Mouse (Mus musculus) heart, postnatal 0 days (tissue): ENCODE data around the gene Olfr266. TPM values are rescaled to one million over a fixed set of nuclear protein-coding genes. Genes with fewer than 3 reads are reported as not detected.

Experiments
- ATAC-seq: fragments of 200-750 bp; cut with Nextera tagmentation; 2 replicates; pipeline ENCODE4 v1.8.0; 2017; ENCODE audit warnings: low read depth, moderate number of reproducible peaks, moderate library complexity; ENCODE audit not compliant: insufficient read depth
- DNase-seq: peaks from one replicate; pipeline ENCODE4 v3.0.0-alpha.2; 2016; ENCODE audit warnings: low spot score
- H3K27ac ChIP-seq: fragments of 300-500 bp; sonication (generic); 2 replicates; pipeline ENCODE4 v1.5.1; 2014; ENCODE audit warnings: low read depth, mild to moderate bottlenecking
- H3K27me3 ChIP-seq: fragments of 300-500 bp; sonication (generic); 2 replicates; pipeline ENCODE4 v1.6.1; 2014; ENCODE audit warnings: low read length, mixed read lengths; ENCODE audit not compliant: control insufficient read depth, insufficient read depth
- H3K36me3 ChIP-seq: fragments of 300-500 bp; sonication (generic); replicated peaks from 2 replicates; pipeline ENCODE4 v1.6.1; 2014; ENCODE audit warnings: low read length, mixed read lengths; ENCODE audit not compliant: control insufficient read depth, insufficient read depth
- H3K4me1 ChIP-seq: fragments of 300-500 bp; sonication (generic); 2 replicates; pipeline ENCODE4 v1.6.1; 2014; ENCODE audit warnings: antibody characterized with exemption; ENCODE audit not compliant: control insufficient read depth, insufficient read depth
- H3K4me2 ChIP-seq: fragments of 300-500 bp; sonication (generic); 2 replicates; pipeline ENCODE4 v1.6.1; 2014; ENCODE audit warnings: low read depth, mild to moderate bottlenecking, low read length, moderate library complexity
- H3K4me3 ChIP-seq: fragments of 300-500 bp; sonication (generic); 2 replicates; pipeline ENCODE4 v1.5.1; 2014; ENCODE audit warnings: low read depth, low read length
- H3K9ac ChIP-seq: fragments of 300-500 bp; sonication (generic); replicated peaks from 2 replicates; pipeline ENCODE4 v1.6.1; 2014; ENCODE audit warnings: low read depth, low read length, mixed read lengths
- H3K9me3 ChIP-seq: fragments of 300-500 bp; sonication (generic); replicated peaks from 2 replicates; pipeline ENCODE4 v1.6.1; 2016; ENCODE audit warnings: low read length; ENCODE audit not compliant: control insufficient read depth
- CTCF ChIP-seq: IDR thresholded peaks from 2 replicates; pipeline ENCODE4 v1.5.1; 2016; ENCODE audit warnings: antibody characterized with exemption, control low read depth, low read depth
- EP300 ChIP-seq: IDR thresholded peaks from 2 replicates; pipeline ENCODE4 v1.6.1; 2016; ENCODE audit warnings: antibody characterized with exemption, low read depth
- WGBS: fragments of 180-500 bp; shearing (Covaris S2); extraction: QIAGEN DNeasy Blood & Tissue Kit; methylation state at CpG from one replicate; pipeline ENCODE4 v1.1.7; 2014; 5-methylcytosine and 5-hydroxymethylcytosine counted together
- polyA plus RNA-seq: library from polyadenylated mRNA; unstranded; fragments of >200 nt; fragmentation: Nextera tagmentation; extraction: Ambion mirVana; gene quantifications from 2 replicates; pipeline ENCODE4 v1.2.1, GENCODE M21; 2015
- total RNA-seq: library from RNA; depleted of rRNA; stranded (reverse); fragments of >200 nt; gene quantifications from 2 replicates; pipeline ENCODE4 v1.2.3, GENCODE M21; 2014; ENCODE audit warnings: low replicate concordance; rRNA removed

Gene Olfr266
- total RNA-seq (not detected in 2 replicates), polyA plus RNA-seq (not detected in 2 replicates)

DNA sequence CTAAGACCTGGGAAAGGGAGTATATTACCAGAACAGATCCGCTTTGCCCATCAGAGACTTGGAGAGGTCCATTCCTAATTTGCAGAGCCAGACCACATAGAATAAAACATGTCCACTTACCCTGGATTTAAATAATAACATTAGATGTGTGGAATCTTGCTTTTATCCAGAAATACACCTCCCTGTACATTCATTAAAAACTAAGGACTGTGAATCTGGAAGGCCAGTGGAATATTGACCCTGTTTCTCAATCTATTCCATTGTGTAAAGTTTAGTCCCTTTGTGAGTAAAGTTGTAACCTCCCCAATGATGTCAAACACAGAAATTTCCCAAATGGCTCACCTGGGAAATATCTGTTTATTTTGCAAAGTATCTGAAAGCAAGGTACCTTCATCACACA lies at the start of gene Olfr266:
TSS of gene Olfr266 (minus strand) at position 101 of the 400 bp plus-strand sequence.
- no peaks in the 10 kb centered on the region for H3K36me3 ChIP-seq
- no peaks in the 10 kb centered on the region for H3K27me3 ChIP-seq
- H3K27ac ChIP-seq: no peak within 1 kb of the TSS
- no peak within 1 kb of the TSS for H3K4me3 ChIP-seq
- no peak within 1 kb of the TSS for H3K9ac ChIP-seq
- no peak for ATAC-seq
- no peak for DNase-seq
- H3K4me1 ChIP-seq: no peaks in the 10 kb centered on the region
- TF ChIP-seq CTCF (no peak), EP300 (no peak)
- no peak within 1 kb of the TSS for H3K4me2 ChIP-seq
- H3K9me3 ChIP-seq: no peaks in the 10 kb centered on the region
- 76% methylated on average over 1 of the region's 1 CpGs for WGBS

DNA sequence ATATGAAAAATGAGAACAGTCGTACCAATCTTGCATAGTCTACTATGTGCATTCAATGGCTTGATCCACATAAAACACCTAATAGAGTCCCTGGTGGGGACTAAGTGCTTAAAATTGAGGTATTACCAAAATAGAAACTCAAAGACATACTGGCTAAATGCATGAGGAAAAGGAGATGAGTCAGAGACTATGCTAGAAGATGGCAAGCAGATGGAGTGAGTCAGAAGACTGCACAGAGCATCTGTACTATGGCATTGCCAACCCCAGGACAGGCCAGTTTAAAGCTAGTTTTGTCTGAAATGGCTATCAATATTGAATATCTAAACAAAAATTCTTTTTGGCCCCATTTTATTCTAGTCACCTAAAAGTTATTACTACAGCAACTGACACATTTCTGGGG lies 49.5 kb upstream of the Olfr266 start:
- Histone ChIP-seq H3K9ac (no peak overlapping the region), H3K27me3 (no peaks in the 10 kb centered on the region), H3K9me3 (no peaks in the 10 kb centered on the region), H3K4me3 (no peak overlapping the region), H3K4me2 (no peak overlapping the region), H3K4me1 (no peaks in the 10 kb centered on the region), H3K36me3 (no peaks in the 10 kb centered on the region), H3K27ac (no peak overlapping the region)
- DNase-seq (no peak), ATAC-seq (no peak)
- no peak for TF ChIP-seq EP300
- no peak for TF ChIP-seq CTCF
- 80% methylated on average over 1 of the region's 1 CpGs for WGBS

DNA sequence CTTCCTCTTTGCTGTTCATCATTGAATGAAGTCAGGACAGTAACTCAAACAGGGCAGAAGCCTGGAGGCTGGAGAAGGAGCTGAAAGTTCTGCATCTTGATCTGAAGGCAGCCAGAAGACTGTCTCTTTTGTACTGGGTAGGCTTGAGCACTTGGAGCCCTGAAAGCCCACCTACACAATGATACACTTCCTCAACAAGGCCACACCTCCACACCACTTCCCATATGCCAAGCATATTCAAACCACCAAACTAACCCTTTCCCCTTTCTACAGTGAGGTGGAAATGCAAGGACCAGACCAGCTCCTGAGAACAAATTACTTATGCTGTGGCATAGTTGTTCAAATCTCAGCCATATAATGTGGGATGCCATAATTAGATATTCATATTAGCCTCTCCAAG lies 46.8 kb upstream of the Olfr266 start:
- Histone ChIP-seq H3K9me3 (no peaks in the 10 kb centered on the region), H3K27me3 (no peaks in the 10 kb centered on the region), H3K27ac (no peak overlapping the region), H3K4me2 (no peak overlapping the region), H3K4me3 (no peak overlapping the region), H3K4me1 (no peaks in the 10 kb centered on the region), H3K36me3 (no peaks in the 10 kb centered on the region), H3K9ac (no peak overlapping the region)
- no peak for ATAC-seq
- TF ChIP-seq EP300 (no peak), CTCF (no peak)
- no peak for DNase-seq

DNA sequence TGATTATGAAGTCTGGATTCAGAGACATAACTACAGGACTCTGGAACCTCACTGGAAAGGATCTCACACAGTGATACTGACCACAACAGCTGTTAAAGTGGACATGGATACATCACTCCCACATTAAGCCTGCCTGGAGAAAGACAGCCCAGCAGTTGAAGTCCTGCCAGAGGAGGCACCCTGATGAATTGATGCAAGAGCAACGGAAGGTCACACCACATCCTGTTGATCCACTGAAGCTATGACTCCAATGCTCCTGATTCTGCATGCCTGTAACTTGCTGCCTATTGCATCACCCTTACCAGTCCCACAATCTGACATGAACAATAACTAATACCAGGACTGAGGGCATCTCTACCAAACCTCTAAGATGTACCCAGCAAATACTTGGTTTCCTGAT lies 6.0 kb upstream of the Olfr266 start:
- ATAC-seq (no peak), DNase-seq (no peak)
- no peak overlapping the region for H3K4me3 ChIP-seq
- H3K9me3 ChIP-seq: peaks cover 4% of the 10 kb centered on the region; the same call in 1 of the 2 replicates
- no peaks in the 10 kb centered on the region for H3K4me1 ChIP-seq
- WGBS: 68% methylated on average over 1 of the region's 1 CpGs
- H3K9ac ChIP-seq: no peak overlapping the region
- H3K27me3 ChIP-seq: no peaks in the 10 kb centered on the region
- H3K27ac ChIP-seq: no peak overlapping the region
- H3K36me3 ChIP-seq: no peaks in the 10 kb centered on the region
- no peak overlapping the region for H3K4me2 ChIP-seq
- no peak for TF ChIP-seq EP300
- TF ChIP-seq CTCF: no peak

DNA sequence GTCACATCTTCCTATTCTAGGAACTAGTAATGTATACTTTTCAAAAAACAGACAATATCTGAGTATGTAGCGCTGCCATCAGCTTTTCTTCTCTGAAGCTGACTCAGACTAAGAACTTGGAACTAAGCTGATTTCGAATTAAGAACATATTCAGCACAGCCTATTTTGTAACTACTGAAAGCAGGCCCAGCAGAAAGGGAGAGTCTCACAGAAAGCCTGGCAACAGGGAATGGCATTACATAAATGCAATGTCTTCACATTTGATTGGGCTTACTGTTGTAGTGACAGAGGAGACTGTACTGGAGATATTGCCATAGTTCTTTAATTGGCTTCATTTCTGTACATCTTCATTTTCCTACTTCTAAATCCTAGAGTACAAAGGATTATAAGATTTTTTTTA lies 8.4 kb downstream of the Olfr266 start:
- no peak overlapping the region for H3K4me3 ChIP-seq
- H3K27me3 ChIP-seq: no peaks in the 10 kb centered on the region
- H3K4me1 ChIP-seq: no peaks in the 10 kb centered on the region
- no peak overlapping the region for H3K4me2 ChIP-seq
- TF ChIP-seq EP300 (no peak), CTCF (no peak)
- 57% methylated on average over 2 of the region's 2 CpGs for WGBS
- ATAC-seq (no peak), DNase-seq (no peak)
- H3K36me3 ChIP-seq: no peaks in the 10 kb centered on the region
- H3K9me3 ChIP-seq: no peaks in the 10 kb centered on the region
- H3K27ac ChIP-seq: no peak overlapping the region
- no peak overlapping the region for H3K9ac ChIP-seq

DNA sequence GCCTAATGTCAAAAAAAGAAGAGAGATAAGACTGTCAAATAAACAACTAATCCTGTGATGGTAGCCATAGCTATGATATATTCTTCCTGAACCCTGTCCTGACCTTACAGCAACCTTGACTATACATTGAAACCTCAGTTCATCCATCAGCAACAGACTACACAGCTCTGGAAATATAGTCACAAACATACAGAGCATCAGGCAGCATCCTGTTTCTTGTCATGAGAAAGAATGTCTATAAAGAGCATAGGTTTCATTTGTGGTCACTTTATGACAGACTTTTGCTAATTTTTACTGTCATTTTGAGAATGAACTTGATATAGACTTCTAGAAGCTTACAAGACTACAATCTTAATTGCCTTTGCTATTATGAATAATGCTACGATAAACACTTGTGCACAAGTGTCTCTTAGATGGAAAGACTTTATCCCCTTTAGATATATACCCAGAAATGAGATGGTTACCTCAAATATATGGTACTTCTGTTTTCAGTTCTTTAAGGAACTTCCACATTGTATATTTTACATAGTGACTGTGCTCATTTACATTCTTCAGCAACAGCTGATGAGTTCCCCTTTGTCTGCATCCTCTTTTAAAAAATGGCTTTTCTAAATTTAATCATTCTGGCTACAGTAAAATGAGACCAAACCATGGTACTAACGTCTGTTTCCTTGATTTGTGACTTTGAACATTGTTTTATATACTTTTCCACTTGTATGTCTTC lies 17.0 kb downstream of the Olfr266 start:
- H3K9me3 ChIP-seq: no peaks in the 10 kb centered on the region
- DNase-seq (no peak), ATAC-seq (no peak)
- no peak overlapping the region for H3K4me2 ChIP-seq
- H3K36me3 ChIP-seq: no peaks in the 10 kb centered on the region
- 45% methylated on average over 2 of the region's 2 CpGs for WGBS
- H3K27ac ChIP-seq: no peak overlapping the region
- H3K9ac ChIP-seq: no peak overlapping the region
- no peaks in the 10 kb centered on the region for H3K27me3 ChIP-seq
- H3K4me1 ChIP-seq: no peaks in the 10 kb centered on the region
- H3K4me3 ChIP-seq: no peak overlapping the region
- TF ChIP-seq CTCF: no peak
- no peak for TF ChIP-seq EP300
